Mouse (Mus musculus) erythroblast, embryonic 14.5 days (primary cell): ENCODE results near the gene Hipk2.

Experiments used
- GATA1 ChIP-seq: IDR thresholded peaks from 2 replicates; pipeline ENCODE4 v1.6.1; 2012; ENCODE audit warnings: low read length, inconsistent platforms, mixed read lengths
- TAL1 ChIP-seq: IDR thresholded peaks from 3 replicates; pipeline ENCODE4 v1.6.1; 2012; ENCODE audit warnings: low read length, inconsistent platforms, mixed read lengths

GRCm38 (mm10) chr6:38875258-38876070, 501 bp downstream of the Hipk2 start, which contains the start of gene Tbxas1:
- no peak for TF ChIP-seq GATA1
- no peak for TF ChIP-seq TAL1
